Mouse (Mus musculus) E14TG2a.4 (cell line): ENCODE results near the gene Rnf207.

Experiments
- CTCF ChIP-seq: conservative IDR thresholded peaks from 2 replicates; pipeline ENCODE4 v1.5.1; 2014; ENCODE audit warnings: low read length
- NANOG ChIP-seq: IDR thresholded peaks from 2 replicates; pipeline ENCODE4 v1.6.1; 2014; ENCODE audit warnings: borderline replicate concordance, low read length, mixed read lengths

GRCm38 (mm10) chr4:152362180-152362579 is 43.4 kb upstream of the Rnf207 start:
- TF ChIP-seq CTCF: no peak
- no peak for TF ChIP-seq NANOG
